Mouse (Mus musculus): ENCODE measurements around the gene Wbp2nl.

DNA sequence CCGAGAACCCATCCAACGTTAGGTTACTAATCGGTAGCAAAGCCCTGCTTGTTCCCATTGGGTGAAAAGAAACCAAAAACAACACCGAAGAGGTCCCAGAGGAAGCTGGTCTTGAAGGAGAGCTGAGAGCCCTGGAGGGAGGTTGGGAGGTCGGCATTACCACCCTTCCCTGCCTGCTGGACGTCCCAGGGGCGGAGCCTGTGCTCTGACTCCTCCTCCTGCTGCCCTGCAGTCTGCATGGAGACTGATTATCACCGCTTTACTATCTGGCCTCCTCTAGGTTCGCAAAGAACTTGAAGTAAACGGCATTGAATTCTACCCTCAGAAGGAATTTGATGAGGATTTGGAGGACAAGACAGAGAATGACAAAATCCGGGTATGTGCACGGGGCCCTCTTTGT lies 12.6 kb upstream of the Wbp2nl start:
- TF ChIP-seq CTCF (conservative IDR thresholded peaks at IDR 0.05; ENCODE audit: low read length) (no peak), NANOG (IDR thresholded peaks at IDR 0.05; ENCODE audit: borderline replicate concordance, low read length) (no peak), POU5F1 (IDR thresholded peaks at IDR 0.05; ENCODE audit: borderline replicate concordance, low read length) (no peak)

All from E14TG2a.4 (cell line).